Mouse (Mus musculus): ENCODE results near the gene Abl1.

Abl1 gene

GRCm38 (mm10) chr2:31745741-31746243, 57.6 kb downstream of the Abl1 start:
- DNase-seq (ENCODE audit: low spot score), result no peak

- DNase-seq (ENCODE audit: low spot score), result no peak
These were observed 58.7 kb downstream of the Abl1 start for GRCm38 (mm10) chr2:31746835-31747234.

- DNase-seq (ENCODE audit: low spot score), result no peak
These were observed 61.0 kb downstream of the Abl1 start for GRCm38 (mm10) chr2:31749046-31749709.

GRCm38 (mm10) chr2:31750133-31750532, 62.0 kb downstream of the Abl1 start:
- DNase-seq (ENCODE audit: low spot score), result no peak

GRCm38 (mm10) chr2:31757472-31757871, 69.3 kb downstream of the Abl1 start:
- DNase-seq (ENCODE audit: low spot score), result no peak

- DNase-seq (ENCODE audit: low spot score), result no peak
These were observed 70.8 kb downstream of the Abl1 start for GRCm38 (mm10) chr2:31758966-31759365.

GRCm38 (mm10) chr2:31759751-31760460, 71.7 kb downstream of the Abl1 start:
- peak; percentile 59 for DNase-seq (ENCODE audit: low spot score)

- no peak for DNase-seq (ENCODE audit: low spot score)
These were observed 72.3 kb downstream of the Abl1 start for GRCm38 (mm10) chr2:31760486-31760885.

- no peak for DNase-seq (ENCODE audit: low spot score)
These were observed 72.9 kb downstream of the Abl1 start for GRCm38 (mm10) chr2:31761115-31761531.

GRCm38 (mm10) chr2:31761585-31761984, 73.4 kb downstream of the Abl1 start:
- no peak for DNase-seq (ENCODE audit: low spot score)

- no peak for DNase-seq (ENCODE audit: low spot score)
These were observed 74.0 kb downstream of the Abl1 start for GRCm38 (mm10) chr2:31762155-31762554.

GRCm38 (mm10) chr2:31762853-31763252, 74.7 kb downstream of the Abl1 start:
- no peak for DNase-seq (ENCODE audit: low spot score)

- no peak for DNase-seq (ENCODE audit: low spot score)
These were observed 75.1 kb downstream of the Abl1 start for GRCm38 (mm10) chr2:31763271-31763670.

GRCm38 (mm10) chr2:31767104-31767503, 78.9 kb downstream of the Abl1 start:
- no peak for DNase-seq (ENCODE audit: low spot score)

GRCm38 (mm10) chr2:31767815-31768214, 79.6 kb downstream of the Abl1 start:
- DNase-seq (ENCODE audit: low spot score), result no peak

GRCm38 (mm10) chr2:31769115-31769514, 80.9 kb downstream of the Abl1 start:
- DNase-seq (ENCODE audit: low spot score), result no peak

GRCm38 (mm10) chr2:31769631-31770111, 81.5 kb downstream of the Abl1 start:
- no peak for DNase-seq (ENCODE audit: low spot score)

GRCm38 (mm10) chr2:31770781-31771441, 82.7 kb downstream of the Abl1 start:
- peak; percentile 40 for DNase-seq (ENCODE audit: low spot score)

- DNase-seq (ENCODE audit: low spot score), result no peak
These were observed 88.3 kb downstream of the Abl1 start for GRCm38 (mm10) chr2:31776479-31776878.

GRCm38 (mm10) chr2:31779258-31779657, 91.1 kb downstream of the Abl1 start:
- DNase-seq (ENCODE audit: low spot score), result no peak

- DNase-seq (ENCODE audit: low spot score), result no peak
These were observed 94.9 kb downstream of the Abl1 start for GRCm38 (mm10) chr2:31782958-31783602.

GRCm38 (mm10) chr2:31785074-31785473, 96.9 kb downstream of the Abl1 start:
- peak; percentile 90 for DNase-seq (ENCODE audit: low spot score)

Measured in layer of hippocampus, adult 11-12 months (tissue).